14 mouse cellular contexts compared by ENCODE assay signal in genomic region chr4:46555762-46556161, GRCm38 (mm10). TPM values are rescaled to one million over a fixed set of nuclear protein-coding genes. Genes with fewer than 3 reads are reported as not detected.
A peak's percentile ranks its signal among the peaks of the same experiment; 100 is the strongest.
DNase-seq lines count a peak whose midpoint lies in the region; ATAC-seq lines count a peak whose summit lies in the region.
"Had no signal": no experiment of that assay in that cellular context is flagged by ENCODE, and none has a peak within 500 bp of the region (broad histone marks: within the 10 kb centered on the region; RNA-seq: fewer than 3 reads in every experiment).

No protein-coding gene starts in this region.

- peaks cover 37% of the 10 kb centered on the region for H3K4me1 ChIP-seq in liver, embryonic 12.5 days
- no peaks in the 10 kb centered on the region; the same call in none of the 2 replicates for H3K4me1 ChIP-seq in liver, embryonic 11.5 days (replicated peaks; ENCODE audit: control insufficient read depth, insufficient read depth, low read length)
- H3K4me1 ChIP-seq in intestine, embryonic 16.5 days (ENCODE audit: control insufficient read depth, insufficient read depth, low read length) = peaks cover 40% of the 10 kb centered on the region
- H3K4me1 ChIP-seq in stomach, embryonic 16.5 days (ENCODE audit: control insufficient read depth, insufficient read depth, low read length) = peaks cover 10% of the 10 kb centered on the region
- H3K4me1 ChIP-seq: neural tube, embryonic 12.5 days had no signal

- no peak for DNase-seq in liver, embryonic 11.5 days (ENCODE audit: low spot score)
- peak; percentile 63 for DNase-seq in lung, postnatal 36 days
- no peak for DNase-seq in layer of hippocampus, adult 18-20 months (ENCODE audit: low spot score in 2 of 2)
- no peak for DNase-seq in adrenal gland, adult 2 months
- no peak for DNase-seq in cerebellum, postnatal 10 days
- DNase-seq: cerebellum, postnatal 36 days; layer of hippocampus, adult 9-11 months; left cerebral cortex, postnatal 4 days had no signal

- peak overlapping the region; percentile 29; the same call in 1 of the 2 replicates for H3K27ac ChIP-seq in liver, embryonic 12.5 days
- no peak overlapping the region for H3K27ac ChIP-seq in liver, embryonic 11.5 days (ENCODE audit: low read depth, low read length)
- peak overlapping the region; percentile 95 for H3K27ac ChIP-seq in intestine, embryonic 16.5 days (ENCODE audit: low read length)
- H3K27ac ChIP-seq in stomach, embryonic 16.5 days (ENCODE audit: low read length) = peak overlapping the region; percentile 87
- H3K27ac ChIP-seq: neural tube, embryonic 12.5 days had no signal

- no peak for ATAC-seq in liver, embryonic 12.5 days
- no peak for ATAC-seq in liver, embryonic 11.5 days (replicated peaks; ENCODE audit: low FRiP score)
- peak; percentile 57 for ATAC-seq in intestine, embryonic 16.5 days
- ATAC-seq in stomach, embryonic 16.5 days (ENCODE audit: insufficient read depth, low FRiP score) = peak; percentile 50; the same call in 1 of the 2 replicates

- H3K4me2 ChIP-seq in liver, embryonic 12.5 days = no peak overlapping the region
- H3K4me2 ChIP-seq in liver, embryonic 11.5 days = no peak overlapping the region
- peak overlapping the region; percentile 33; the same call in 1 of the 2 replicates for H3K4me2 ChIP-seq in intestine, embryonic 16.5 days (ENCODE audit: low read depth, low read length)
- H3K4me2 ChIP-seq in stomach, embryonic 16.5 days (ENCODE audit: low read depth, low read length) = no peak overlapping the region
- H3K4me2 ChIP-seq: heart, embryonic 11.5 days; midbrain, embryonic 11.5 days; neural tube, embryonic 12.5 days had no signal

- 0 out of 2 replicates have a peak, but pooled peaks cover 10% of the 10 kb centered on the region for H3K27me3 ChIP-seq in liver, embryonic 12.5 days (replicated peaks)
- no peaks in the 10 kb centered on the region for H3K27me3 ChIP-seq in liver, embryonic 11.5 days (replicated peaks; ENCODE audit: control insufficient read depth, insufficient read depth, low read length)
- H3K27me3 ChIP-seq in intestine, embryonic 16.5 days (replicated peaks; ENCODE audit: control insufficient read depth, insufficient read depth, low read length) = no peaks in the 10 kb centered on the region
- no peaks in the 10 kb centered on the region for H3K27me3 ChIP-seq in stomach, embryonic 16.5 days (ENCODE audit: control insufficient read depth, insufficient read depth, low read length)
- H3K27me3 ChIP-seq: neural tube, embryonic 12.5 days had no signal

- WGBS in liver, embryonic 12.5 days (ENCODE audit: insufficient replicate concordance) = 65% methylated on average over 9 of the region's 9 CpGs
- WGBS in liver, embryonic 11.5 days = 72% methylated on average over 9 of the region's 9 CpGs
- 70% methylated on average over 9 of the region's 9 CpGs for WGBS in intestine, embryonic 16.5 days
- 83% methylated on average over 9 of the region's 9 CpGs for WGBS in stomach, embryonic 16.5 days

- no peak overlapping the region; the same call in 1 of the 2 replicates for H3K9ac ChIP-seq in liver, embryonic 12.5 days
- no peak overlapping the region for H3K9ac ChIP-seq in liver, embryonic 11.5 days (ENCODE audit: low read depth, low read length)
- peak overlapping the region; percentile 53; the same call in 1 of the 2 replicates for H3K9ac ChIP-seq in intestine, embryonic 16.5 days (ENCODE audit: low read depth, low read length)
- no peak overlapping the region for H3K9ac ChIP-seq in stomach, embryonic 16.5 days (ENCODE audit: low read length)
- H3K9ac ChIP-seq: neural tube, embryonic 12.5 days had no signal

- no peaks in the 10 kb centered on the region for H3K9me3 ChIP-seq in liver, embryonic 12.5 days (replicated peaks)
- H3K9me3 ChIP-seq in liver, embryonic 11.5 days (ENCODE audit: control insufficient read depth, low read length) = no peaks in the 10 kb centered on the region
- H3K9me3 ChIP-seq in intestine, embryonic 16.5 days (ENCODE audit: control insufficient read depth, low read length) = no peaks in the 10 kb centered on the region
- H3K9me3 ChIP-seq in stomach, embryonic 16.5 days (replicated peaks; ENCODE audit: control insufficient read depth, low read length) = no peaks in the 10 kb centered on the region
- H3K9me3 ChIP-seq: neural tube, embryonic 12.5 days had no signal

- no peaks in the 10 kb centered on the region for H3K36me3 ChIP-seq in liver, embryonic 12.5 days
- H3K36me3 ChIP-seq in liver, embryonic 11.5 days (ENCODE audit: control insufficient read depth, insufficient read depth, low read length) = no peaks in the 10 kb centered on the region
- H3K36me3 ChIP-seq in intestine, embryonic 16.5 days (ENCODE audit: control insufficient read depth, insufficient read depth, low read length) = no peaks in the 10 kb centered on the region
- no peaks in the 10 kb centered on the region for H3K36me3 ChIP-seq in stomach, embryonic 16.5 days (ENCODE audit: control insufficient read depth, insufficient read depth, low read length)
- H3K36me3 ChIP-seq: neural tube, embryonic 12.5 days had no signal

- no peak overlapping the region for H3K4me3 ChIP-seq in liver, embryonic 12.5 days
- no peak overlapping the region for H3K4me3 ChIP-seq in liver, embryonic 11.5 days (ENCODE audit: low read depth, low read length)
- no peak overlapping the region for H3K4me3 ChIP-seq in intestine, embryonic 16.5 days (ENCODE audit: low read length)
- H3K4me3 ChIP-seq in stomach, embryonic 16.5 days (replicated peaks; ENCODE audit: low read length) = no peak overlapping the region
- H3K4me3 ChIP-seq: neural tube, embryonic 12.5 days had no signal

RNA-seq across cellular contexts. Expression of gene Trim14, which starts 19.8 kb away (rescaled TPM):
- 8.5 and 8.9 TPM in 2 replicates for polyA plus RNA-seq in liver, embryonic 12.5 days (2016; fragmentation: Nextera tagmentation; extraction: Ambion mirVana)
- polyA plus RNA-seq in liver, embryonic 11.5 days (2014; fragmentation: Nextera tagmentation; extraction: Ambion mirVana) = 13.9 and 15.6 TPM in 2 replicates
- 14.8 and 15.2 TPM in 2 replicates for polyA plus RNA-seq in intestine, embryonic 16.5 days (2015; fragmentation: Nextera tagmentation; extraction: Ambion mirVana)
- 4.4 and 5.7 TPM in 2 replicates for polyA plus RNA-seq in stomach, embryonic 16.5 days (2015; fragmentation: Nextera tagmentation; extraction: Ambion mirVana)
- 1 to 10 TPM in 1 of 2 experiments, under 1 TPM in 1; 0.67 to 1.4 TPM for total RNA-seq in layer of hippocampus, adult 18-20 months (2021)
- 1 to 10 TPM; 4.9 to 5.8 TPM for total RNA-seq in adrenal gland, adult 2 months (2021)
- polyA plus RNA-seq in adrenal gland, adult 2 months (2012; rRNA removed) = 16.0 and 21.3 TPM in 2 replicates

RNA-seq across cellular contexts. Expression of gene Coro2a, which starts 46.2 kb away (rescaled TPM):
- polyA plus RNA-seq in liver, embryonic 12.5 days (2016; fragmentation: Nextera tagmentation; extraction: Ambion mirVana) = 4.9 and 5.2 TPM in 2 replicates
- polyA plus RNA-seq in liver, embryonic 11.5 days (2014; fragmentation: Nextera tagmentation; extraction: Ambion mirVana) = 4.8 and 5.7 TPM in 2 replicates
- 99.8 and 112 TPM in 2 replicates for polyA plus RNA-seq in intestine, embryonic 16.5 days (2015; fragmentation: Nextera tagmentation; extraction: Ambion mirVana)
- 26.4 and 27.1 TPM in 2 replicates for polyA plus RNA-seq in stomach, embryonic 16.5 days (2015; fragmentation: Nextera tagmentation; extraction: Ambion mirVana)
- 10 to 100 TPM; 14.9 to 16.3 TPM for total RNA-seq in layer of hippocampus, adult 18-20 months (2021)
- 1 to 10 TPM; 2.2 to 2.8 TPM for total RNA-seq in adrenal gland, adult 2 months (2021)
- 8.7 and 12.4 TPM in 2 replicates for polyA plus RNA-seq in adrenal gland, adult 2 months (2012; rRNA removed)

Comparison
In these comparisons a context has a peak if more than half of its experiments do, and no peak if none do; other contexts are left out.
1. ATAC-seq: peak in intestine, embryonic 16.5 days (single experiment) and stomach, embryonic 16.5 days (single experiment); none in liver, embryonic 12.5 days (single experiment) and liver, embryonic 11.5 days (single experiment).